Mouse (Mus musculus): ENCODE data around the gene Ptprt.

The Ptprt gene

GRCm38 (mm10) chr2:162401316-162402100 is 259.4 kb downstream of the Ptprt start:
- DNase-seq = no peak

GRCm38 (mm10) chr2:162394601-162395000 is 266.3 kb downstream of the Ptprt start:
- no peak for DNase-seq

DNA sequence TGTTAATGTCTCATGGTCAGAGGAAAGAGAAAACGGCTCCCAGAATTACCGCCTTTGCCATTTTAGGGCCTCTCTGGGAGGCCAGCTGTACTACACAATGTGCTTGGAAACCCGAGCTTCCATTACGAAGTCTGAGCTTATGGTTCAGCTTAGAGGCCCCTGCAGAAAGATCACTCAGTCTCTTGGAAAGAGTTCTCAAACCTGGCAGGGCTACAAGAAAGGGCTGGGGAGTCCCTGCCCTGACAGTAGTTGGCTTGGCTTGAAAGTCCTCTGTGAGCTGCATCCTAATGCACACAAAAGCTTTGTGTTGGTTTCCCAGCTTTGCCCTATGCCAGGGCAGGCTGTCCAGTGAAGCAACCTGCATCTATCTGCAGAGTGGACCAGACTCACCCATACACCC is 269.1 kb downstream of the Ptprt start:
- DNase-seq = no peak

- DNase-seq = no peak
These were observed 283.6 kb downstream of the Ptprt start for GRCm38 (mm10) chr2:162377309-162377708.

DNA sequence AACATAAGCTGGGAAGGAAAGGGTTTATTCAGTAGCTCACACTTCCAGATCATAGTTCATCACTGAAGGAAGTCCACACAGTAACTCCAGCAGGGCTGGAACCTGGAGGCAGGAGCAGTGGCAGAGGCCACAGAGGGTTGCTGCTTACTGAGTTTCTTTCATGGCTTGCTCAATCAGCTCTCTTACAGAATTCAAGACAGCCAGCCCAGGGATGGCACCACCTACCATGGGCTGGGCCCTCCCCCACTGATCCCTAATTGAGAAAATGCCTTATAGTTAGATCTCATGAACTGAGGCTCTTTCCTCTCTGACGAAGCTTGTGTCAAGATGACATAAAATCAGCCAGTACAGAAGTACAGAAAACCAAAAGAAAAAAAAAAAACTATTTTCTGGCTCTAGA is 311.9 kb downstream of the Ptprt start:
- DNase-seq = no peak

GRCm38 (mm10) chr2:162341846-162342245 is 319.1 kb downstream of the Ptprt start:
- no peak for DNase-seq

- DNase-seq = no peak
These were observed 320.7 kb downstream of the Ptprt start for GRCm38 (mm10) chr2:162340231-162340630.

DNA sequence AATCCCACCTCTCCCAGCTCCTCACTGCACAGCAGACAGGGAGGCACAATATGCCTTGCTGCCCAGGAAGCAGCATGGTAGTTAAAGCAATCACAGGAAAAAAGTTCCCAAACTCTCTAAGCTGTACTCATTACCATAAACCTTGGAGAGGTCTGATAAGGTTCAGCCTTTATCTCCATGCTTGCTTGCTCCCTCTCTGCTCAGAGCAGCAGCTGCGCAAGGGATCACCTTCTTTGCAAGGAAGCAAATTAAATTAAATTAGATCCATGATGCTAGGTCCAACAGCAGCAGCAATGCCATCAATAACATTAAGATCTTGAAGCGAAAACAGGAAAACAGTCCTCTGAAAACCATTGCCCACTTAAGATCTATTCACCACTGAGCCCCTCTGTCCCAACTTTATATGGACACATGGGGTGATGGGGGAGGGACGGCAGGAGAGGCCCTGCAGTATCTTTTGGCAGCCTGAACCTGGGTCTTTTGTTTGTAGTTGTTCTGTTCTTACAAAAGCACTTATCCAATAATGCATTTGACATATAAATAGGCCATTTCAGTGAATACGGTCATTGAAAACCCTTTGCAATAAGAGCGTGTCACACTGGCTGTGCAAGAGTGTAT is 328.8 kb downstream of the Ptprt start:
- DNase-seq = no peak

GRCm38 (mm10) chr2:162329430-162329829 is 331.5 kb downstream of the Ptprt start:
- DNase-seq = no peak

DNA sequence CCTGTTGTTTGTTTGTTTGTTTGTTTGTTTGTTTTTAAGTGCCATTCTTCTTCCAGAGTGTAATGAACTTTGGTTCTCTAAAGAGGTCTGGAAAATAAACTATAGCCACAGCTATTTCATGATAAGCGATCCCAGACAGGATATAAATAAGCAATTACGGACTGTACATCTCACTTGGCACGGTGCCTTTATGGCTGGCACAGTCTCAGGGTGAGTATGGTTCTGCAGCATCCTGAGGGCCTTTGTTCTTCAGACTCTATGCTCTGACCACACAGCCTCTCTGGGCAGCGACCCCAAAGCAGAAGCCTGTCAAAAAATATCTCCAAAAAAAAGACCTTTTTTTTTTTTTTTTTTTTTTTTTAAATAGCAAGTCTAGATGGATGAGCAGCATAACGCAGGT is 338.5 kb downstream of the Ptprt start:
- DNase-seq = peak; percentile 5

GRCm38 (mm10) chr2:162307996-162308395 is 353.0 kb downstream of the Ptprt start:
- no peak for DNase-seq

DNA sequence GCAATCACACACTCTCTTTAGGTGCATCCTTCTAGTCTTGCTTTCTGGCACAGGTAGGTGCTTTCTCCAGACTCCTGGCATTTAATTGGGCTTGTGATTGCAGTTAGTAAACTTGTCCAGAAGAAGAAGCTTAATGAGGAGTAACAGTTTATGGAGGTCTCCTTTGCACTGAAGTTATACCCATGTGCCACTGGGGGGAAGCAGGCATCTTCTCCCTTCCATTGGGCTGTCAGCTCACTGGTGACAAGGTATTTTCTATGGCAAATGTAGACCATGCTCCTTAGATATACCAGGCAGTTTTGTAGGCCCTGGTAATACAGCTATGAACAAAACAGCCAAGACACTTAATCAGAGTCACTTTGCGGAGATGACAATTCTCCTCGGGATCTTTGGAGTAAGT is 366.9 kb downstream of the Ptprt start:
- DNase-seq = no peak

- DNase-seq = no peak
These were observed 378.3 kb downstream of the Ptprt start for GRCm38 (mm10) chr2:162282606-162283005.

GRCm38 (mm10) chr2:162282121-162282520 is 378.8 kb downstream of the Ptprt start:
- DNase-seq = no peak

GRCm38 (mm10) chr2:162273826-162274225 is 387.1 kb downstream of the Ptprt start:
- no peak for DNase-seq

DNA sequence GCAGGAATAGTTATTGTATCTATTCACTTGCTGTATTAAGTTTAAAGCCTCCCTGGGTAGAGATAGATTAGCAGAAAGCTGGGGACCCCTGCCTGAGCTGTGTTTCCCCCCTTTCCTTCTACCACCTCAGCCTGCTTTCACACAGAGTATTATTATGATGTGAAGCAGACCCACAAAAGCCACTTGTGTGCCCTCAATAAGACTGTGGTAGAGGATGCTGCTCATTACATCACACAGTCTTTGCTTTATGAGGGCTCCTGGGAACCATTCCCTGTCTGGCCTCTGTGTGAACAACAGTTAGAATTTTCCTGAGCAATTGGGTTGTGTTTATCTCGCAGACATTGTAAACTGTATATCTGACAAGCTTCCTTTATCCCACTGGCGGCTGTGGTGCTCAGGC is 409.7 kb downstream of the Ptprt start:
- no peak for DNase-seq

GRCm38 (mm10) chr2:162248296-162248695 is 412.7 kb downstream of the Ptprt start:
- peak; percentile 35 for DNase-seq

- DNase-seq = no peak
These were observed 438.5 kb downstream of the Ptprt start for GRCm38 (mm10) chr2:162222476-162222875.

DNA sequence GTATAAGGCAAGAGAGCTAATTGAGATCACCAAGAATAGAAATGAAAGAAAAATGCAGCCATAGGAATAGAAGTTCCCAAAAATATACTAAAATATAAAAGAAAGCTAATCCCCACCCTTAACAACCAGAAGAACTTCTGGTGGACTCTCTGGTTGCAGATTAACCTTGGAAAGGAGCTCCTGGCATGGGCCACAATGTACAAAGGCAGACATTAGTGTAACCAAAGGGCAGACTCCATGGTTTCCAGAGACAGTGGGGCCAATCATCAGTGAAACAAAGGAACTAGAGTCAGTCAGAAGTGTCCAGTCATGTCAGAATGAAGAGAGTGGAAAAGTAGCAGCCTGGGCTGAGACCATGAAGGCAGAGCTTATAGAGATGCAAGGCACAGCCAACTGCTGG is 440.4 kb downstream of the Ptprt start:
- DNase-seq = no peak

DNA sequence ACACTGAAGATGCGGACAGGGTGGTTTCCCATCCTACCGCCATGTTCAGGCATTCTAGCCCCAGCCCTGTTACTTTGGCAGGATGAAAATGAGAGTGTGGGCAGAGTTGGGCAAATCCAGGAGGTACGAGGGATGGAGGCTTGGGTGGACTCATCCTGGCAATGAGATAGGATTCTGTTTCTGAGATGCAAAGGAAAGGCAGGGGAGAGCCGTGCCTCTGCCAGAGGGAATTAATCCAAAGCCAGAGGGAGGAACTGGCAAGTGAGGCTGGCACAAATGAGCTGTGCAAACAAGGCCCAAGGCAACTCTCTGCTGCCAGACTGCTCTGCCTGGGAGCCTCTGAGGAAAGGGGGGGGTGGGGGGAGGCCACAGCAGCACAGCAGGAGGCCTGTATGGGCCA is 441.4 kb downstream of the Ptprt start:
- peak; percentile 32 for DNase-seq

- no peak for DNase-seq
These were observed 443.1 kb downstream of the Ptprt start for GRCm38 (mm10) chr2:162217896-162218295.

GRCm38 (mm10) chr2:162212397-162212796 is 448.6 kb downstream of the Ptprt start:
- DNase-seq = no peak

DNA sequence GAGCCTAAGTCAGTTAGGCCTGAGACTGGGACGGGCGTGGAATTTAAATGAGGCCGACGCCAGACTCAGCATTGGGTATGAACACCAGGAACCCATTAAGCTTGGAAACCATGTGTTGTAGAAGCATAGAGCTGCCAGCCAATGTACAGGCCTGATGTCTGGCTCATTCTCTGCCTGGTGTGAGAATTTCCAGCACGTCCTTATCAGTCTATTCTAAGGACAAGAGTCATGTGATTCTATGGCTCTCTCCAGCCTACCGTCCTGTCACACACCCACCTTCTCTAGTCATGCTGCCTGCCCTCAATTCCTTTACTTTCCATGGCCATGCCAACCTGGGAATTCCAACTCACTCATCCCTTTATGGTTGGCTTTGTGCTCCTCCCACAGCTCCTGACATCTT is 450.4 kb downstream of the Ptprt start:
- no peak for DNase-seq

DNA sequence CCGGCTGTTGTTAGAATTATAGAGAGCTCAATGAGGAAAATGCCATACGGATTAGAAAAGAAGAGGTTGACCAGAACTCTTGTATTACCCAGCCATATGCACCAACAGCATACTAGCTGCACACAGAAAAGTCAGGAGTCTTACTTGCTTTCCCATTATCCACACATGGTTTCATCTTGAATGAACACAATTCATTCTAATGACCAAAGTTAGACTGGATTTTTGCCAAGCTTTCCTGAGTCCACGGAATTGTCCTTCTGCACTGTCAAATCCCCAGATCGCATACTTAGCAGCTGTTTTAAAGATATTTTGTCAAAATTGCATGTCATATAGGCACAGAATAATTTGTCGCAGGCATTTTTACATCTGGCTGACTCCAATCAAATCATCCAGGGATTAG is 463.6 kb downstream of the Ptprt start:
- DNase-seq = no peak

All from cerebellum, adult 8-10 months (tissue).